In genomic region chr7:68368948-68369347, GRCm38 (mm10) we compare ENCODE assay signal across 13 mouse cellular contexts.
DNase-seq lines count a peak whose midpoint lies in the region; ATAC-seq and TF ChIP-seq lines count a peak whose summit lies in the region.
"Had no signal": no experiment of that assay in that cellular context is flagged by ENCODE, and none has a peak within 500 bp of the region (broad histone marks: within the 10 kb centered on the region; RNA-seq: fewer than 3 reads in every experiment).

No protein-coding gene starts in this region.

- H3K9ac ChIP-seq in midbrain, embryonic 16.5 days (ENCODE audit: low read depth, low read length) = no peak overlapping the region
- H3K9ac ChIP-seq: embryonic facial prominence, embryonic 12.5 days; hindbrain, embryonic 14.5 days; intestine, embryonic 15.5 days; limb, embryonic 13.5 days; lung, embryonic 15.5 days; neural tube, embryonic 13.5 days had no signal

- TF ChIP-seq POLR2A in thymus, adult 2 months (IDR thresholded peaks at IDR 0.05; ENCODE audit: control insufficient read depth, extremely low read depth, insufficient read depth, low read length, poor library complexity) = no peak

- peak; percentile 21; the same call in 1 of the 2 replicates for TF ChIP-seq CTCF in thymus, adult 2 months (IDR thresholded peaks at IDR 0.05; ENCODE audit: borderline replicate concordance, control insufficient read depth, extremely low read depth, insufficient read depth, low read length, poor library complexity)

- no peaks in the 10 kb centered on the region for H3K27me3 ChIP-seq in thymus, adult 2 months (ENCODE audit: control insufficient read depth, insufficient read depth, low read length)
- peaks cover 14% of the 10 kb centered on the region; the same call in 1 of the 2 replicates for H3K27me3 ChIP-seq in midbrain, embryonic 16.5 days (ENCODE audit: control insufficient read depth, insufficient read depth, low read depth, low read length)

- no peak overlapping the region for H3K4me2 ChIP-seq in midbrain, embryonic 16.5 days (ENCODE audit: low read length)

- no peak overlapping the region for H3K27ac ChIP-seq in thymus, adult 2 months (ENCODE audit: control insufficient read depth, insufficient read depth, low read length)
- no peak overlapping the region for H3K27ac ChIP-seq in midbrain, embryonic 16.5 days (ENCODE audit: low read length)
- H3K27ac ChIP-seq: embryonic facial prominence, embryonic 12.5 days; hindbrain, embryonic 14.5 days; intestine, embryonic 15.5 days; limb, embryonic 13.5 days; lung, embryonic 15.5 days; neural tube, embryonic 13.5 days had no signal

- peaks cover 9% of the 10 kb centered on the region for H3K4me1 ChIP-seq in thymus, adult 2 months (replicated peaks; ENCODE audit: control insufficient read depth, insufficient read depth, low read length)
- H3K4me1 ChIP-seq in midbrain, embryonic 16.5 days (ENCODE audit: control insufficient read depth, insufficient read depth, low read length) = peaks cover 3% of the 10 kb centered on the region; the same call in 1 of the 2 replicates
- H3K4me1 ChIP-seq: embryonic facial prominence, embryonic 12.5 days; intestine, embryonic 15.5 days; lung, embryonic 15.5 days had no signal

- H3K36me3 ChIP-seq in thymus, adult 2 months (ENCODE audit: control insufficient read depth, insufficient read depth, low read length) = peaks cover 12% of the 10 kb centered on the region
- no peaks in the 10 kb centered on the region for H3K36me3 ChIP-seq in midbrain, embryonic 16.5 days (ENCODE audit: control insufficient read depth, insufficient read depth, low read length)
- H3K36me3 ChIP-seq: embryonic facial prominence, embryonic 12.5 days; intestine, embryonic 15.5 days; limb, embryonic 13.5 days; lung, embryonic 15.5 days; neural tube, embryonic 13.5 days had no signal

- peak; percentile 72 to 80 for ATAC-seq in hematopoietic stem cell, adult 5-6 weeks (replicated peaks in 1 of 2; ENCODE audit: insufficient read depth in 1 of 2, low FRiP score in 2 of 2, low TSS enrichment in 1 of 2, low read depth in 1 of 2, poor library complexity in 2 of 2, severe bottlenecking in 2 of 2)
- peak; percentile 48; the same call in 1 of the 2 replicates for ATAC-seq in megakaryocyte-erythroid progenitor cell, adult 5-6 weeks (replicated peaks; ENCODE audit: low FRiP score, low TSS enrichment, poor library complexity, severe bottlenecking)
- no peak for ATAC-seq in midbrain, embryonic 16.5 days

- 25% methylated on average over 12 of the region's 12 CpGs for WGBS in thymus, adult 2 months
- 88% methylated on average over 12 of the region's 12 CpGs for WGBS in midbrain, embryonic 16.5 days

- no peaks in the 10 kb centered on the region for H3K9me3 ChIP-seq in midbrain, embryonic 16.5 days (replicated peaks; ENCODE audit: control insufficient read depth, low read length, poor library complexity, severe bottlenecking)
- H3K9me3 ChIP-seq: intestine, embryonic 15.5 days; limb, embryonic 13.5 days; lung, embryonic 15.5 days; neural tube, embryonic 13.5 days had no signal

- no peak for DNase-seq in thymus, adult 2 months
- DNase-seq in thymus, postnatal 14 days = no peak
- no peak for DNase-seq in right cerebral cortex, postnatal 25 days
- DNase-seq in heart, adult 11 months = no peak

- no peak overlapping the region for H3K4me3 ChIP-seq in thymus, adult 2 months (ENCODE audit: control insufficient read depth, insufficient read depth, low read length)
- H3K4me3 ChIP-seq in midbrain, embryonic 16.5 days (ENCODE audit: low read depth, low read length) = no peak overlapping the region
- H3K4me3 ChIP-seq: intestine, embryonic 15.5 days had no signal
